Mouse (Mus musculus) left cerebral cortex, postnatal 14 days (tissue): ENCODE measurements around the gene D930020B18Rik. TPM values are rescaled to one million over a fixed set of nuclear protein-coding genes. Genes with fewer than 3 reads are reported as not detected.
A peak's percentile ranks its signal among the peaks of the same experiment; 100 is the strongest.

ENCODE experiments used
- DNase-seq, 2 experiments: peaks; one replicate each; pipeline ENCODE4 v3.0.0; 2021 to 2022; ENCODE audit warnings: low spot score in 2 of 2, mixed read lengths in 1 of 2
- intact Hi-C: fragments of 180-260 bp; cut with DNase I; formaldehyde crosslinking; loops from one replicate; pipeline ENCODE4 v1.15.1; 2025
- total RNA-seq, 2 experiments: library from RNA; stranded (reverse); gene quantifications; 2 replicates each; pipeline ENCODE4 v1.2.3; 2021

D930020B18Rik gene
- total RNA-seq, 2 experiments from 2014 or later: 0.15 to 0.42 TPM

- no peak for DNase-seq
Measured at GRCm38 (mm10) chr10:121634159-121634558, 7.2 kb upstream of the D930020B18Rik start.

GRCm38 (mm10) chr10:121636276-121636675 lies 5.1 kb upstream of the D930020B18Rik start:
- intact Hi-C loops: loop anchor here (10.0 kb wide), 1 partner anchor 899 kb away; no protein-coding TSS in a partner anchor
- DNase-seq: no peak

More at GRCm38 (mm10) chr10:121634159-121634558, 7.2 kb upstream of the D930020B18Rik start:
- intact Hi-C loops: loop anchor here (10.0 kb wide), 1 partner anchor 901 kb away; no protein-coding TSS in a partner anchor

GRCm38 (mm10) chr10:121639573-121639972 lies 1.8 kb upstream of the D930020B18Rik start:
- no peak for DNase-seq
- intact Hi-C loops: loop anchor here (10.0 kb wide), 1 partner anchor 895 kb away; no protein-coding TSS in a partner anchor

- DNase-seq: peak; percentile 30 to 41
- intact Hi-C loops: loop anchor here (2.0 kb wide), 2 partner anchors 48 to 410 kb away; no protein-coding TSS in a partner anchor
Measured at GRCm38 (mm10) chr10:121640150-121640930, 1.0 kb upstream of the D930020B18Rik start.

GRCm38 (mm10) chr10:121640944-121641271 lies 480 bp upstream of the D930020B18Rik start:
- intact Hi-C loops: loop anchor here (2.0 kb wide), 2 partner anchors 48 to 410 kb away; no protein-coding TSS in a partner anchor
- no peak for DNase-seq

- DNase-seq: no peak
- intact Hi-C loops: no loop called here
Measured at GRCm38 (mm10) chr10:121642054-121642947, 913 bp downstream of the D930020B18Rik start.

GRCm38 (mm10) chr10:121646294-121646693 lies 4.9 kb downstream of the D930020B18Rik start:
- no peak for DNase-seq
- intact Hi-C loops: no loop called here

GRCm38 (mm10) chr10:121653079-121653478 lies 11.7 kb downstream of the D930020B18Rik start:
- DNase-seq: peak; percentile 30 to 78
- intact Hi-C loops: no loop called here

- DNase-seq: no peak
- intact Hi-C loops: no loop called here
Measured at GRCm38 (mm10) chr10:121655907-121656306, 14.5 kb downstream of the D930020B18Rik start.

GRCm38 (mm10) chr10:121662711-121663110 lies 21.3 kb downstream of the D930020B18Rik start:
- no peak for DNase-seq
- intact Hi-C loops: no loop called here

- DNase-seq: peak in 1 of 2 experiments; percentile 39
- intact Hi-C loops: no loop called here
Measured at GRCm38 (mm10) chr10:121663599-121663998, 22.2 kb downstream of the D930020B18Rik start.

GRCm38 (mm10) chr10:121665631-121666145 lies 24.3 kb downstream of the D930020B18Rik start:
- intact Hi-C loops: no loop called here
- DNase-seq: no peak

GRCm38 (mm10) chr10:121669103-121669502 lies 27.7 kb downstream of the D930020B18Rik start:
- intact Hi-C loops: no loop called here
- no peak for DNase-seq

- intact Hi-C loops: no loop called here
- no peak for DNase-seq
Measured at GRCm38 (mm10) chr10:121677019-121677418, 35.6 kb downstream of the D930020B18Rik start.

- no peak for DNase-seq
Measured at GRCm38 (mm10) chr10:121680902-121681301, 39.5 kb downstream of the D930020B18Rik start.

GRCm38 (mm10) chr10:121682539-121682938 lies 41.2 kb downstream of the D930020B18Rik start:
- no peak for DNase-seq
- intact Hi-C loops: no loop called here

More at GRCm38 (mm10) chr10:121680902-121681301, 39.5 kb downstream of the D930020B18Rik start:
- intact Hi-C loops: no loop called here

- no peak for DNase-seq
- intact Hi-C loops: no loop called here
Measured at GRCm38 (mm10) chr10:121686153-121686660, 44.8 kb downstream of the D930020B18Rik start.

GRCm38 (mm10) chr10:121687511-121687910 lies 46.1 kb downstream of the D930020B18Rik start:
- intact Hi-C loops: no loop called here
- DNase-seq: no peak

GRCm38 (mm10) chr10:121689591-121690314 lies 48.4 kb downstream of the D930020B18Rik start:
- intact Hi-C loops: loop anchor here (1.0 to 10.0 kb wide), 3 partner anchors 49 to 835 kb away; partner anchors contain the start of gene D930020B18Rik
- peak; percentile 82 to 90 for DNase-seq
